Mouse (Mus musculus) kidney, adult 2 months (tissue): Measurements from ENCODE around the gene Cadm3.

Experiments used
- CTCF ChIP-seq: fragments of 200-500 bp; conservative IDR thresholded peaks from 2 replicates; pipeline ENCODE4 v1.5.1; 2011; ENCODE audit warnings: low read depth, mild to moderate bottlenecking, control low read depth, low read length, moderate library complexity, mixed read lengths; ENCODE audit not compliant: insufficient read depth, insufficient read length
- POLR2A ChIP-seq: fragments of 200-500 bp; IDR thresholded peaks from one replicate; pipeline ENCODE4 v1.6.1; 2011; ENCODE audit warnings: low read depth, low read length, control low read depth

DNA sequence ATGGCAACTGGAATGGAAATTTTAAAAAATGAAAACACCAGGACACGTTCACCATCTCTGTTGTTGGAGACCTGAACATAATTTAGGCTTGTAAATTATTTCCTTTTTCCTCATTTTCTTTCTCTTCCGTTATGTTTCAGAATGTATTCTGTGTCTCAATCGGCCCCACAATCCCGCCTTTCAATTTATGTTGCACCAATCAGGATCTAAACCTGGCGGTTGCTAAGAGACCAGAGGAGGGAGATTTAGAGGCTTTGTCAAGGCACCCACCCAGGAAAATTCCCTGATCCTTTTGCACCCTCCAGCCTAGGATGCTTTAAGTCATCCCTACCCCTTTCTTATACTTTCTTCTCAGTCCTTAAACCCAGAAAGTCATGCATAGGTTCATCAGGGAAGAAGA, 37.8 kb downstream of the Cadm3 start:
- TF ChIP-seq CTCF = no peak
- TF ChIP-seq POLR2A = no peak
